Mouse (Mus musculus) testis, adult 2 months (tissue): ENCODE data around the gene Srxn1. TPM values are rescaled to one million over a fixed set of nuclear protein-coding genes. Genes with fewer than 3 reads are reported as not detected.

Experiments
- H3K27ac ChIP-seq: fragments of 200-500 bp; 2 replicates; pipeline ENCODE4 v1.5.1; 2012; ENCODE audit warnings: low read depth, low read length; ENCODE audit not compliant: control insufficient read depth, insufficient read depth
- H3K27me3 ChIP-seq: fragments of 200-500 bp; 2 replicates; pipeline ENCODE4 v1.6.1; 2012; ENCODE audit warnings: mild to moderate bottlenecking, low read length, moderate library complexity; ENCODE audit not compliant: control insufficient read depth, insufficient read depth
- H3K36me3 ChIP-seq: fragments of 200-500 bp; 2 replicates; pipeline ENCODE4 v1.6.1; 2012; ENCODE audit warnings: mild to moderate bottlenecking, low read length; ENCODE audit not compliant: control insufficient read depth, insufficient read depth
- H3K4me1 ChIP-seq: fragments of 200-500 bp; 2 replicates; pipeline ENCODE4 v1.6.1; 2012; ENCODE audit warnings: low read length; ENCODE audit not compliant: control insufficient read depth, insufficient read depth
- H3K4me3 ChIP-seq: fragments of 200-500 bp; 2 replicates; pipeline ENCODE4 v1.5.1; 2012; ENCODE audit warnings: low read depth, mild to moderate bottlenecking, low read length, moderate library complexity, mixed read lengths; ENCODE audit not compliant: control insufficient read depth
- CTCF ChIP-seq: fragments of 200-500 bp; IDR thresholded peaks from 2 replicates; pipeline ENCODE4 v1.5.1; 2012; ENCODE audit warnings: low read depth, mild to moderate bottlenecking, inconsistent platforms, low read length, moderate library complexity; ENCODE audit not compliant: control insufficient read depth, insufficient read depth, insufficient replicate concordance
- POLR2A ChIP-seq: fragments of 200-500 bp; IDR thresholded peaks from 2 replicates; pipeline ENCODE4 v1.6.1; 2012; ENCODE audit warnings: low read depth, mild to moderate bottlenecking, inconsistent platforms, low read length, moderate library complexity; ENCODE audit not compliant: control insufficient read depth
- polyA plus RNA-seq: library from polyadenylated mRNA; depleted of rRNA; stranded (reverse); fragments of >200 nt; gene quantifications from 2 replicates; pipeline ENCODE4 v1.2.3, GENCODE M21; 2012

Srxn1 gene
- polyA plus RNA-seq, 1 experiment = 131 TPM

DNA sequence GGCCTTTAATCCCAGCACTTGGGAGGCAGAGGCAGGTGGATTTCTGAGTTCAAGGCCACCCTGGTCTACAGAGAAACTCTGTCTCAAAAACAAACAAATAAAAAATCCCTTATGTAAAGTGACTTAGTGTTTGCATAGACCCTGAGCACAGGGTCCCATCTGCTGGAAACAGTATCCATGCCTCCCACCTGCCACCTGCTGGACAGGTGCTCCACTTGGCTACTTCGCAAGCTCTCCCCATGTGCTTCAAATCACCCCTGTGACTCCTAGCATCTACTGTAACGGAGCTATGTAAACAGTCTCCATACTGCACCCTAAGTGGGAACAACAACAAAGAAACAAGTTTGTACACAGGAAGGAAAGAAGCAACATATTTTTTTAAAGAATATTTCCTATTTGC, 23.3 kb downstream of the Srxn1 start:
- H3K4me3 ChIP-seq = no peak overlapping the region
- TF ChIP-seq CTCF = no peak
- no peak for TF ChIP-seq POLR2A
- H3K27ac ChIP-seq = no peak overlapping the region
- H3K27me3 ChIP-seq = no peaks in the 10 kb centered on the region
- no peaks in the 10 kb centered on the region for H3K36me3 ChIP-seq
- H3K4me1 ChIP-seq = no peaks in the 10 kb centered on the region

DNA sequence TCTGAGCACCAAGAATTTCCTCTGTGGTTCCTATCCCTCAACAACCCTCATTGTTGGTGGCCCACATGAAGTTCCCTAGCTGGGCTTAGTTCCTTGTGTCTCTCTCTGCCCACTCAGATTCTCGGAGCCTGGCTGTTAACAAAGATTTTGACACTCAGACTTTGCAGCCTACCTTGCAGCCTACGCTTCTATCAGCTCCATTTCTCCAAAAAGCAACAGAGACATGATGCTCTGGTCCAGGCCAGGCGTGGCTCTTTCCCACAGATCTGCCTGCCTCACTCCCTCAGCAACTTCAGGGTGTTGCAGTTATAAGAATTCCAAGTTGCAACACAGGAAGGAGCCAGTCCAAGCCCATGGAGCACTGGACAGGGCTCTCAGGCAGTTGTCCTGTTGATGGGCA, 24.5 kb downstream of the Srxn1 start:
- TF ChIP-seq POLR2A (no peak), CTCF (no peak)
- Histone ChIP-seq H3K4me1 (no peaks in the 10 kb centered on the region), H3K36me3 (no peaks in the 10 kb centered on the region), H3K4me3 (no peak overlapping the region), H3K27ac (no peak overlapping the region), H3K27me3 (no peaks in the 10 kb centered on the region)

GRCm38 (mm10) chr2:152132016-152132415, 26.7 kb downstream of the Srxn1 start:
- no peak overlapping the region for H3K4me3 ChIP-seq
- no peaks in the 10 kb centered on the region for H3K36me3 ChIP-seq
- no peak overlapping the region for H3K27ac ChIP-seq
- H3K4me1 ChIP-seq = no peaks in the 10 kb centered on the region
- no peaks in the 10 kb centered on the region for H3K27me3 ChIP-seq
- no peak for TF ChIP-seq POLR2A
- no peak for TF ChIP-seq CTCF

GRCm38 (mm10) chr2:152132691-152133090, 27.4 kb downstream of the Srxn1 start:
- TF ChIP-seq CTCF = no peak
- no peak for TF ChIP-seq POLR2A
- no peak overlapping the region for H3K27ac ChIP-seq
- H3K4me3 ChIP-seq = no peak overlapping the region
- no peaks in the 10 kb centered on the region for H3K4me1 ChIP-seq
- H3K36me3 ChIP-seq = no peaks in the 10 kb centered on the region
- no peaks in the 10 kb centered on the region for H3K27me3 ChIP-seq

GRCm38 (mm10) chr2:152139191-152139987, 34.1 kb downstream of the Srxn1 start:
- Histone ChIP-seq H3K27ac (no peak overlapping the region), H3K4me1 (peaks cover 19% of the 10 kb centered on the region), H3K36me3 (no peaks in the 10 kb centered on the region), H3K27me3 (no peaks in the 10 kb centered on the region), H3K4me3 (no peak overlapping the region)
- no peak for TF ChIP-seq CTCF
- no peak for TF ChIP-seq POLR2A

DNA sequence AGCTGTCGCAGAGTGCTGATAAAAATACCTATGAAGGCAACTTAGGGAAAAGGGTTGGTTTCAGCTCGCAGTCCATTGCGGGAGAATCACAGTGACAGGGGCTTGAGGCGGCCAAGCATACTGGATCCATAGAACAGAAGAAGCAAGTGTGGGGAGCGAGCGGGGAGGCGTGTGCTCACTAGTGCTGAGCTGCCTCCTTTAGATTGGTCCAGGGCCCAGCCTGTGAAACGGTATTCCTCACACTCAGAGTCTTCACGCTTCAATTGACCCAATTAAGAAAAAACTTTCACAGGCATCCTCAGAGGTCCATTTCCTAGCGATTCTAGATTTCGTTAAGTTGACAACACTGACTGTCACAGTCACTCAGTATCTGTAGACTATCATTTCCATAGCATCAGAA, 35.6 kb downstream of the Srxn1 start:
- H3K4me1 ChIP-seq = peaks cover 21% of the 10 kb centered on the region
- TF ChIP-seq CTCF = no peak
- no peak for TF ChIP-seq POLR2A
- no peaks in the 10 kb centered on the region for H3K27me3 ChIP-seq
- no peaks in the 10 kb centered on the region for H3K36me3 ChIP-seq
- H3K4me3 ChIP-seq = no peak overlapping the region
- H3K27ac ChIP-seq = no peak overlapping the region

- peaks cover 21% of the 10 kb centered on the region for H3K4me1 ChIP-seq
- no peaks in the 10 kb centered on the region for H3K27me3 ChIP-seq
- H3K4me3 ChIP-seq = no peak overlapping the region
- H3K36me3 ChIP-seq = no peaks in the 10 kb centered on the region
- H3K27ac ChIP-seq = no peak overlapping the region
- TF ChIP-seq CTCF = no peak
- TF ChIP-seq POLR2A = no peak
Observed at GRCm38 (mm10) chr2:152141491-152141890, 36.2 kb downstream of the Srxn1 start.
